Mouse (Mus musculus): ENCODE data around the gene Syt3. TPM values are rescaled to one million over a fixed set of nuclear protein-coding genes. Genes with fewer than 3 reads are reported as not detected.

The Syt3 gene
- polyA plus RNA-seq, 1 experiment from 2014 or later, result 3.2 TPM

DNA sequence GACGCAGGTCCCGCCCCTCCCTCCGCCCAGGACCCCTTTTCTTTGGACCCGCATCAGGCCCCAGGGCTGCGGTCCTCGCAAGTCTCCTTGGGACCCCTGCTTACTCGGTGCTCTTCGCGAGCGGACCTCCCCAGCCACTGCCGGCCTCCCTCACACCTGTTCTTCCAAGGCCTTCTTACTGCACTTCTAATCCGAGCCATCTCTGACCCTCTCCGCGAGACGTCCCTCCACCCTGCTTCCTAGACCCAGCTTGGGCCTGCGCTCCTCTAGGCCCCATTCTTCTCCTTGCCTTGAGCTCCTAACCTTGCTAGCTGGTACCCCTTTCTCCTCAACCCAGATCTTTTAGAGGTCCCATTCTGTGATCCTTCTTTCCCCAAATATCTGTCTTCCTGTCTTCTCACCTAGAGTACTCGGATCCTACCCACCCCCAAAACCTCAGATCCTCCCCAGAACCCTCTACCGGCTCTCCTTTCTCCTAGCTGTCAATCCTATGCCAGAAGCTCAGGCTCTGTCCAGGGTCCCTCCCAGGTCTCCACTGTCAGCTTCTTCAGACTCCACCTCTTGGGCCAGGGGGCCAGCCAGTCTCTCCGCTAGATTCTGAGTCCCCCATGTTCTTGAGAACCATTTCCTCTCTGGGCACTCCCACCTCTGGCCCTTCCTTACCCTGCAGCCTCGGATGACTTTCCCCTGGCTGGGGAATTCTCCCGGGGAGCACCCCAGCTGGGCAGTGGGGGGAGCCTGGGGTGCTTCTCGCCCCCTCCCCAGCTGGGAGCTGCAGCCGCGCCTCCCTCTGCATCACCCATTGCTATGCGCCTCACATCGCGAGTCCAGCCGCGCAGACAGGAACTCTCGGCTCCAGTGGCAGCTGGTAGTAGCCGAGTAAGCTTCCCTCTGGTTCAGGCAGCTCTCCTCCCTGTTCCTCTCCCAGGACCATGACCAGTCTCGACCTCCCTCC, 45.9 kb downstream of the Syt3 start:
- peaks cover 75% of the 10 kb centered on the region for H3K27me3 ChIP-seq
- no peaks in the 10 kb centered on the region for H3K36me3 ChIP-seq
- WGBS, result 3% methylated on average over 31 of the region's 32 CpGs
- no peak for ATAC-seq (ENCODE audit: insufficient number of reproducible peaks, low FRiP score, low TSS enrichment, low read depth)
- no peak overlapping the region for H3K27ac ChIP-seq
- peak overlapping the region; percentile 60 for H3K4me3 ChIP-seq
- H3K4me1 ChIP-seq, result peaks cover 23% of the 10 kb centered on the region
- peak overlapping the region; percentile 86 for H3K4me2 ChIP-seq
- H3K9ac ChIP-seq, result peak overlapping the region; percentile 55
- H3K9me3 ChIP-seq, result no peaks in the 10 kb centered on the region

DNA sequence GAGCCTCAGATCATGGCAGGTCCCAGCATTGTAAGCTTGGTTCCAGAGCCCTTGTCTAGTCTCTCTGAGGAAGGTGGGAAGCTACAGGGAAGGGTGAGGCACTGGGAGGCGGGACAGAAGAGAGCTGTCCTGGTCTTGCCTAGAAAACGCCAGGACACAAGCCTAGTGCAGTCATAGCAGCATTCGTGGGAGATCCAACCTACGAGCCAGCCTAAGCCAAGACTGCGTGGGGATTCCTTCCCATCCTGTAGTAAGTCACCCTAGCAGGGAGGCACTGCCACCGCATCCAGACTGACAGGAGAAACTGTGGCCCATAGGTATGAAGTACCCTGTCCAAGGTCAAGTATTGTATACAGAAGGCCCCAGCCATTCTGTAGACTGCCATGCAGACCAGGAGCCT, 48.6 kb downstream of the Syt3 start:
- ATAC-seq (ENCODE audit: insufficient number of reproducible peaks, low FRiP score, low TSS enrichment, low read depth), result no peak
- no peak overlapping the region for H3K27ac ChIP-seq
- H3K4me2 ChIP-seq, result no peak overlapping the region
- WGBS, result 71% methylated on average over 6 of the region's 6 CpGs
- no peaks in the 10 kb centered on the region for H3K9me3 ChIP-seq
- peaks cover 71% of the 10 kb centered on the region for H3K27me3 ChIP-seq
- no peak overlapping the region for H3K4me3 ChIP-seq
- no peaks in the 10 kb centered on the region for H3K36me3 ChIP-seq
- peaks cover 22% of the 10 kb centered on the region for H3K4me1 ChIP-seq
- H3K9ac ChIP-seq, result no peak overlapping the region

DNA sequence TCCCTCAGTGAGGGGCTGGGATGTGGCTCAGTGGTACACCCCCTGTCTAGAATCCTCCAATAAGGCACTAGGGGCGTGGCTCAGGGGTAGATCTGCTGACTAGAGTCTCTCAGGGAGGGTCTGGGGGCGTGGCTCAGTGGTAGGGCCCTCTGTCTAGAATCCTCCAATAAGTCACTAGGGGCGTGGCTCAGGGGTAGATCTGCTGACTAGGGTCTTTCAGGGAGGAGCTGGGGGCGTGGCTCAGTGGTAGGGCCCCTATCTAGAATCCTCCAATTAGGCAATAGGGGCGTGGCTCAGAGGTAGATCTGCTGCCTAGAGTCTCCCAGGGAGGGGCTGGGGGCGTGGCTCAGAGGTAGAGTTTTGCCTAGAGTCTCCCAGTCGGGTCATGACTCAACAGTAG, 49.5 kb downstream of the Syt3 start:
- Histone ChIP-seq H3K9me3 (no peaks in the 10 kb centered on the region), H3K9ac (no peak overlapping the region), H3K27ac (no peak overlapping the region), H3K27me3 (peaks cover 71% of the 10 kb centered on the region), H3K4me1 (peaks cover 15% of the 10 kb centered on the region), H3K4me3 (no peak overlapping the region), H3K36me3 (no peaks in the 10 kb centered on the region), H3K4me2 (no peak overlapping the region)
- ATAC-seq (ENCODE audit: insufficient number of reproducible peaks, low FRiP score, low TSS enrichment, low read depth), result peak; percentile 36
- 3% methylated on average over 7 of the region's 7 CpGs for WGBS

DNA sequence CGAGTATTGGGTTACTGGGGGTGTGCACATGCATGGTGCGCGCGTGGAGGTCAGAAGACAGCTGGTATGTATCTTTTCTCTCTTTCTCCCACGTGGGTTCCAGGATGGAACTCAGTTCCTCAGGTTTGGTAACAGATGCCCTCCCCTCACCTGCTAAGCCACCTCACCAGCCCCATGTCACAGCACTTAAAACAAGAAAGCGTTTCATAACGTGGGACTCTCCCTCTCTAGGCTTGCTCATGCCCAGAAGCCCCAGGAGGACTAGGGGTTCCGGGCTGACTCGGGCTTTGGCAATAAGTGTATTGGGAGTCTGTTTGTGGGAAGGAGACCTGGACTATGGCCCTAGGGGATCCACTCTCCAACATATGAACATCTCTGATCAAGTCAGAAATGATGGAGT, 50.2 kb downstream of the Syt3 start:
- Histone ChIP-seq H3K27ac (no peak overlapping the region), H3K9me3 (no peaks in the 10 kb centered on the region), H3K27me3 (peaks cover 67% of the 10 kb centered on the region), H3K4me2 (no peak overlapping the region), H3K9ac (no peak overlapping the region), H3K36me3 (no peaks in the 10 kb centered on the region), H3K4me1 (peaks cover 12% of the 10 kb centered on the region), H3K4me3 (no peak overlapping the region)
- 57% methylated on average over 9 of the region's 9 CpGs for WGBS
- ATAC-seq (ENCODE audit: insufficient number of reproducible peaks, low FRiP score, low TSS enrichment, low read depth), result no peak

DNA sequence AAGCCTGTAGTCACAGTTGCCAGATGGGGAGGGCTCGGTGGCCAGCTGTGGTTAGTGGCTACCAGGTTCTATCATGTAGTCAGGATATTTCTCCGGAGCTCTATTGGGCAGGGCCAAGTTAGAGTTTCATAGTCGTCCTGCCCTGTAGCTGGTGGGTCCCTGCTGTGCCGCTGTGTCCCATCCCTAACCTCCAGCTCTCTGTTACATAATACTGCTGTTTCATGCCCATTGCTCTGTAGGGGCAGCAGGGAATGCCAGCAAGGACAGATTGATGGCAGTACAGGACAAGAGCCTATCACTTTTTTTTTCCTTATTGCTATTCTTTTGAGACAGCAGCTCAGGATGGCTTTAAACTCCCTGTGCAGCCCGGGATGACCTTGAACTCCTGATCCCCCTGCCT, 51.9 kb downstream of the Syt3 start:
- Histone ChIP-seq H3K9ac (no peak overlapping the region), H3K27me3 (peaks cover 67% of the 10 kb centered on the region), H3K4me2 (no peak overlapping the region), H3K4me3 (no peak overlapping the region), H3K4me1 (no peaks in the 10 kb centered on the region), H3K36me3 (no peaks in the 10 kb centered on the region), H3K27ac (no peak overlapping the region), H3K9me3 (no peaks in the 10 kb centered on the region)
- WGBS, result 68% methylated on average over 5 of the region's 5 CpGs
- no peak for ATAC-seq (ENCODE audit: insufficient number of reproducible peaks, low FRiP score, low TSS enrichment, low read depth)

DNA sequence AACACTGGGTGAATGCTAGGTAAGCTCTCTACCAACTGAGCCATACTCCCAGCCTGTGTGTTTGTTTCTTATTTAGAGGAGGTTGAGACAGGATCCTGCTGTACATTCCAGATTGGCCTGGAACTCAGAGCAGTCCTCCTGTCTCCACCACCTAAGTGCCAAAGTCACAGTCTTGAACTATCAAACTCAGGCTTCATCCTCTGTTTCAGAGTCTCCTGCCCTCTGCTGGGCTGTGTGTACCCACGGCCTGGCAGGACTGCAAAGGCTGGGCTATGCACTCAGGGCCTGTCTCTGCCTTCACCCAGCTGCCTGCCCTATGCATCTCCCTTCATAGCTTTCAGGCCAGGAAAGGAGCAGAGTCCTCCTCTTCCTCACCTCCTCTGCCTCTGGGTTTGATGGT, 52.4 kb downstream of the Syt3 start:
- no peak overlapping the region for H3K4me2 ChIP-seq
- no peaks in the 10 kb centered on the region for H3K4me1 ChIP-seq
- H3K27me3 ChIP-seq, result peaks cover 67% of the 10 kb centered on the region
- no peak overlapping the region for H3K9ac ChIP-seq
- H3K36me3 ChIP-seq, result no peaks in the 10 kb centered on the region
- ATAC-seq (ENCODE audit: insufficient number of reproducible peaks, low FRiP score, low TSS enrichment, low read depth), result no peak
- WGBS, result 9% methylated on average over 1 of the region's 1 CpGs
- H3K4me3 ChIP-seq, result no peak overlapping the region
- H3K27ac ChIP-seq, result no peak overlapping the region
- H3K9me3 ChIP-seq, result no peaks in the 10 kb centered on the region

DNA sequence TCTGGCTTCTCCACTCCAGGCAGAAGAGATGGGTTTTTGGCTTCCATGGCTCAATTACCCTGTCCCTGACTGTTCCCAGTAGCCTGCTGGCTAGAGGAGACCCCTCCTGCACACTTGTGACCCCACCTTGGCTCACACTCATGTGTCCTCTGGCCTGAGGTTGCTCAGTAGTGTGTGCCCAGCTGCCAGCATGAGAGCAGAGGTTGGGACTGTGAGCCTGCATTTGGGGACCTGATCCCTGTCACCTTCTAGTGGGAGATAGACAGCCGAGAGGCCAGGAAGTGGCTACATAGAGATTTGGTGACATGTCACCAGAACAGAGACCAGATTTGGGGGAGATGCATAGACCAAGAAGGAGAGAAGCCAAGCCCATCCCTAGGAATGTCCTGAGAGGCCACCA, 53.3 kb downstream of the Syt3 start:
- Histone ChIP-seq H3K27me3 (peaks cover 67% of the 10 kb centered on the region), H3K4me3 (no peak overlapping the region), H3K27ac (no peak overlapping the region), H3K4me2 (no peak overlapping the region), H3K9ac (no peak overlapping the region), H3K9me3 (no peaks in the 10 kb centered on the region), H3K4me1 (peaks cover 9% of the 10 kb centered on the region), H3K36me3 (no peaks in the 10 kb centered on the region)
- 56% methylated on average over 1 of the region's 1 CpGs for WGBS
- no peak for ATAC-seq (ENCODE audit: insufficient number of reproducible peaks, low FRiP score, low TSS enrichment, low read depth)

DNA sequence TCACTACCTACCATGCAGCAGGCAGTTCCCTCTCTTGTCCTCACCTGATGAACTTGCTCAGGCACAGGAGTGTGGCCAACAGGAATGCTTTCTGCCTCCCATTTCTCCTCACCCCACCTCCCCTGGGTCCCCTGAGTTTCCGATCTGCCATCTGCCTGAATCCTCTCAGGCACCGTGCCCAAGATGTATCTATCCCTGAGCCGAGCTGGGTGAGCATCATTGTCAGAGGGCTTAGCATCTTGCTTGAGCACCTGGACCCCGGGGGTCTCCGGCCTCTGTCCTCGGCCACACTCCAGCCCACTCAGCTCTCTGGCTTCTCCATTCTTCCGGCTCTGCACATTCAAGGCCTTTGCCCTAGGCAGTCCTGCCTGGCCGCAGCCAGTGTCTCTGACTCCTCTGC, 54.0 kb downstream of the Syt3 start:
- H3K36me3 ChIP-seq, result no peaks in the 10 kb centered on the region
- H3K9me3 ChIP-seq, result no peaks in the 10 kb centered on the region
- no peak for ATAC-seq (ENCODE audit: insufficient number of reproducible peaks, low FRiP score, low TSS enrichment, low read depth)
- H3K4me1 ChIP-seq, result peaks cover 14% of the 10 kb centered on the region
- no peak overlapping the region for H3K9ac ChIP-seq
- H3K4me2 ChIP-seq, result no peak overlapping the region
- H3K27ac ChIP-seq, result no peak overlapping the region
- peaks cover 69% of the 10 kb centered on the region for H3K27me3 ChIP-seq
- H3K4me3 ChIP-seq, result no peak overlapping the region
- 65% methylated on average over 8 of the region's 8 CpGs for WGBS

DNA sequence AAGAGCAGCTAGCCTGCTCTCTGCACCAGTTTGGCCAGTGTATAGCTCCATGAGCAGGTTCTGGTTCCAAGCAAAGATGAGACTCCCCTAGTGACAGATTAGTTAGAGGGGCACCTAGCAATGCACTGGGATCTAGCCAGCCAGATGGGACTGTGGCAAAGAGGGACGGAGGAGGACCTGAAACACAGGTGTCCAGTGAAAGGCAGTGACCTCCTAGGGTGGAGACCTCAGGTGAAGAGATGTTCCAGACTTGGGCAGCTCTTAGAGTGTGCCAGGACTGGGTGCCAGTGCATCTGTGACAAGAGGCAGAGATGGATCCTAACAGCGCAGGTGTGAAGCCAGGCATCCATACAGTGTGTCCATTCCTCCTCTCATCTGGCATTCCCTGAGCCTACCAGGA, 55.8 kb downstream of the Syt3 start:
- no peak overlapping the region for H3K4me3 ChIP-seq
- no peaks in the 10 kb centered on the region for H3K36me3 ChIP-seq
- peaks cover 15% of the 10 kb centered on the region for H3K4me1 ChIP-seq
- ATAC-seq (ENCODE audit: insufficient number of reproducible peaks, low FRiP score, low TSS enrichment, low read depth), result no peak
- H3K27me3 ChIP-seq, result peaks cover 85% of the 10 kb centered on the region
- H3K9ac ChIP-seq, result no peak overlapping the region
- H3K27ac ChIP-seq, result no peak overlapping the region
- H3K9me3 ChIP-seq, result no peaks in the 10 kb centered on the region
- no peak overlapping the region for H3K4me2 ChIP-seq
- WGBS, result 60% methylated on average over 2 of the region's 2 CpGs

DNA sequence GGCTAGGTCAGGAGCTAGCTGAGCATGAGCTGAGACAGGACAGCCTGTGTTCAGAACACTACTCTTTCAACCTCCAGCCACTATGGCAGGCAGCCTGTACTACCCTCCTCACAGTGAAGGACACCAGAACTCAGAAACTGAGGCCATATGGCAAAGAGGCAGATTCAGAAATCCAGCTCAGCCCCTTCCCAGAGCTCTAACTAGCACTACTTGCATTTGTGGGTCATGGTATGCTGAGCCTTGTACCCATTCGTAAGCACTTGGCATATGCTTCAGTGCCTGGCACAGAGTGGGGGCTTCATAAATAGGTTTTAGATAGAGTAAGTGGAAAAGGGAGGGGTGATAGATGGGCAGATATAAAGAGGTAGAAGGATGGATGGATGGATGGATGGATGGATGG, 56.6 kb downstream of the Syt3 start:
- no peaks in the 10 kb centered on the region for H3K36me3 ChIP-seq
- WGBS, result 100% methylated on average over 1 of the region's 1 CpGs
- H3K4me1 ChIP-seq, result peaks cover 22% of the 10 kb centered on the region
- no peak overlapping the region for H3K4me3 ChIP-seq
- no peak overlapping the region for H3K27ac ChIP-seq
- H3K4me2 ChIP-seq, result no peak overlapping the region
- no peaks in the 10 kb centered on the region for H3K9me3 ChIP-seq
- H3K9ac ChIP-seq, result no peak overlapping the region
- ATAC-seq (ENCODE audit: insufficient number of reproducible peaks, low FRiP score, low TSS enrichment, low read depth), result no peak
- peaks cover 85% of the 10 kb centered on the region for H3K27me3 ChIP-seq

DNA sequence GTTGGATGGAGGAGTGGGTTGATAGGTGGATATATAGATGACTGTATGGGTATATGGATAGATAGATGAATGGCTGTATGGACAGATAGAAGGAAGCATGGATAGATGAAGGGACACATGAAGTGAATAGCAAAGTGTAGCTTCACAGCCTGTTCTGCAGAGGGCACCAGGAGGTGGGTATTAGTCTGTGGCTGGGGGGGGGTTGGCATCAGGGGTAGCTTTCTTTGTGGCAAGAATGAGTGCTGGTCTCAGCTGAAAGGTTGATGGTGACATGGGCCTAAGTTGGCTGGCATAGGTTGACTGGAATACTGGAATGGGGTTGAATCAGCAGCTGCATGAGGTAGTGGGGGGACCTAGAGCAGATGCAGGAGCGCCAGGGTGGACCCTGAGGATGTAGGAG, 57.3 kb downstream of the Syt3 start:
- Histone ChIP-seq H3K27me3 (peaks cover 85% of the 10 kb centered on the region), H3K9me3 (no peaks in the 10 kb centered on the region), H3K27ac (no peak overlapping the region), H3K4me2 (no peak overlapping the region), H3K4me3 (0 out of 2 replicates have a peak overlapping the region, but pooled peaks have one; percentile 29), H3K4me1 (peaks cover 22% of the 10 kb centered on the region), H3K36me3 (no peaks in the 10 kb centered on the region), H3K9ac (no peak overlapping the region)
- ATAC-seq (ENCODE audit: insufficient number of reproducible peaks, low FRiP score, low TSS enrichment, low read depth), result no peak
- WGBS, result 17% methylated on average over 1 of the region's 1 CpGs

DNA sequence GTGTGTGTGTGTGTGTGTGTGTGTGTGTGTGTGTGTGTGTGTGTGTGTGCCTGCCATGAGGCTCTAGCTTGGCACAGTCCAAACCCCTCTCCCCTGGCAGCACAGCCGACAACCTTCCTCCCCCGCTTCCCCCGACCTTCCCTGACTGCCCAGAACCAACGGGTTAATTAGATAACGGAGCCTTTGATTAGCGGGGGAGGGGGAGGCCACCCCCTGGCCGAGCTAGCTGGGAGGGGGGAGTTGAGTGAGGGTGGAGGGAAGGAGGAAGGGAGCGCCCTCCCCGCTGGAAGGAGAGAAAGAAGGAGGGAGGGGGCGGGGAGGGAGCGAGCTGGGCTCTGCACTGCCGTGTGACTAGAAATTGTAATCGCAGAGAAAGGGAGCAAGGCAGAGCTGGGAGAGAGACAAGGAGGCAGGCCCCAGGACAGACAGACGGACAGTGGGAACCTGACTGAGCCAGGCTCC, 57.8 kb downstream of the Syt3 start:
- WGBS, result under 1% methylated on average over 12 of the region's 14 CpGs

More for the DNA sequence above, 57.8 kb downstream of the Syt3 start:
- Histone ChIP-seq H3K27ac (no peak overlapping the region), H3K9ac (0 out of 2 replicates have a peak overlapping the region, but pooled peaks have one; percentile 23), H3K4me2 (peak overlapping the region; percentile 41), H3K36me3 (no peaks in the 10 kb centered on the region), H3K9me3 (no peaks in the 10 kb centered on the region), H3K4me1 (peaks cover 22% of the 10 kb centered on the region), H3K27me3 (peaks cover 89% of the 10 kb centered on the region), H3K4me3 (peak overlapping the region; percentile 29)
- ATAC-seq (ENCODE audit: insufficient number of reproducible peaks, low FRiP score, low TSS enrichment, low read depth), result no peak
